Mouse (Mus musculus): ENCODE results near the gene Hcn2. TPM values are rescaled to one million over a fixed set of nuclear protein-coding genes. Genes with fewer than 3 reads are reported as not detected.

Gene Hcn2
- polyA plus RNA-seq, 1 experiment from 2014 or later, result 1.2 TPM

GRCm38 (mm10) chr10:79705951-79706350 lies 10.5 kb upstream of the Hcn2 start:
- peak overlapping the region; percentile 95 for H3K9ac ChIP-seq (ENCODE audit: low read depth, low read length)

GRCm38 (mm10) chr10:79706406-79707094 lies 9.9 kb upstream of the Hcn2 start:
- 77% methylated on average over 5 of the region's 5 CpGs for WGBS
- 0 out of 2 replicates have a peak overlapping the region, but pooled peaks have one; percentile 11 for H3K27ac ChIP-seq (ENCODE audit: low read depth, low read length)
- H3K9ac ChIP-seq (ENCODE audit: low read depth, low read length), result peak overlapping the region; percentile 95

More at GRCm38 (mm10) chr10:79705951-79706350, 10.5 kb upstream of the Hcn2 start:
- Histone ChIP-seq H3K4me1 (ENCODE audit: control insufficient read depth, insufficient read depth, low read depth, low read length) (peaks cover 29% of the 10 kb centered on the region), H3K36me3 (ENCODE audit: control insufficient read depth, insufficient read depth, low read length) (peaks cover 21% of the 10 kb centered on the region), H3K9me3 (ENCODE audit: control insufficient read depth, low read length) (no peaks in the 10 kb centered on the region), H3K27ac (ENCODE audit: low read depth, low read length) (0 out of 2 replicates have a peak overlapping the region, but pooled peaks have one; percentile 7), H3K27me3 (replicated peaks; ENCODE audit: control insufficient read depth, insufficient read depth, low read length) (no peaks in the 10 kb centered on the region), H3K4me3 (ENCODE audit: low read length) (peak overlapping the region; percentile 84), H3K4me2 (ENCODE audit: low read length) (peak overlapping the region; percentile 94)
- WGBS, result 74% methylated on average over 5 of the region's 5 CpGs
- no peak for ATAC-seq

GRCm38 (mm10) chr10:79707162-79707561 lies 9.3 kb upstream of the Hcn2 start:
- no peak overlapping the region for H3K27ac ChIP-seq (ENCODE audit: low read depth, low read length)

More at GRCm38 (mm10) chr10:79706406-79707094, 9.9 kb upstream of the Hcn2 start:
- H3K4me1 ChIP-seq (ENCODE audit: control insufficient read depth, insufficient read depth, low read depth, low read length), result peaks cover 29% of the 10 kb centered on the region
- H3K9me3 ChIP-seq (ENCODE audit: control insufficient read depth, low read length), result no peaks in the 10 kb centered on the region
- no peaks in the 10 kb centered on the region for H3K27me3 ChIP-seq (replicated peaks; ENCODE audit: control insufficient read depth, insufficient read depth, low read length)
- H3K4me3 ChIP-seq (ENCODE audit: low read length), result peak overlapping the region; percentile 84
- peak overlapping the region; percentile 94 for H3K4me2 ChIP-seq (ENCODE audit: low read length)
- no peak for ATAC-seq
- H3K36me3 ChIP-seq (ENCODE audit: control insufficient read depth, insufficient read depth, low read length), result peaks cover 24% of the 10 kb centered on the region

GRCm38 (mm10) chr10:79707759-79708158 lies 8.7 kb upstream of the Hcn2 start:
- Histone ChIP-seq H3K4me2 (ENCODE audit: low read length) (peak overlapping the region; percentile 32), H3K9ac (ENCODE audit: low read depth, low read length) (no peak overlapping the region), H3K36me3 (ENCODE audit: control insufficient read depth, insufficient read depth, low read length) (peaks cover 26% of the 10 kb centered on the region), H3K27ac (ENCODE audit: low read depth, low read length) (no peak overlapping the region), H3K27me3 (replicated peaks; ENCODE audit: control insufficient read depth, insufficient read depth, low read length) (no peaks in the 10 kb centered on the region), H3K4me3 (ENCODE audit: low read length) (no peak overlapping the region), H3K4me1 (ENCODE audit: control insufficient read depth, insufficient read depth, low read depth, low read length) (peaks cover 29% of the 10 kb centered on the region), H3K9me3 (ENCODE audit: control insufficient read depth, low read length) (no peaks in the 10 kb centered on the region)
- WGBS, result 69% methylated on average over 4 of the region's 4 CpGs
- no peak for ATAC-seq

More at GRCm38 (mm10) chr10:79707162-79707561, 9.3 kb upstream of the Hcn2 start:
- no peak overlapping the region for H3K4me3 ChIP-seq (ENCODE audit: low read length)
- H3K9ac ChIP-seq (ENCODE audit: low read depth, low read length), result no peak overlapping the region
- peaks cover 29% of the 10 kb centered on the region for H3K4me1 ChIP-seq (ENCODE audit: control insufficient read depth, insufficient read depth, low read depth, low read length)
- H3K4me2 ChIP-seq (ENCODE audit: low read length), result peak overlapping the region; percentile 94
- ATAC-seq, result no peak
- H3K9me3 ChIP-seq (ENCODE audit: control insufficient read depth, low read length), result no peaks in the 10 kb centered on the region
- H3K27me3 ChIP-seq (replicated peaks; ENCODE audit: control insufficient read depth, insufficient read depth, low read length), result no peaks in the 10 kb centered on the region
- H3K36me3 ChIP-seq (ENCODE audit: control insufficient read depth, insufficient read depth, low read length), result peaks cover 26% of the 10 kb centered on the region
- WGBS, result 80% methylated on average over 1 of the region's 1 CpGs

- H3K36me3 ChIP-seq (ENCODE audit: control insufficient read depth, insufficient read depth, low read length), result peaks cover 26% of the 10 kb centered on the region
- ATAC-seq, result no peak
- 89% methylated on average over 21 of the region's 21 CpGs for WGBS
- no peaks in the 10 kb centered on the region for H3K9me3 ChIP-seq (ENCODE audit: control insufficient read depth, low read length)
- no peak overlapping the region for H3K9ac ChIP-seq (ENCODE audit: low read depth, low read length)
- no peak overlapping the region for H3K27ac ChIP-seq (ENCODE audit: low read depth, low read length)
- no peaks in the 10 kb centered on the region for H3K27me3 ChIP-seq (replicated peaks; ENCODE audit: control insufficient read depth, insufficient read depth, low read length)
- no peak overlapping the region for H3K4me2 ChIP-seq (ENCODE audit: low read length)
- H3K4me3 ChIP-seq (ENCODE audit: low read length), result no peak overlapping the region
- peaks cover 29% of the 10 kb centered on the region for H3K4me1 ChIP-seq (ENCODE audit: control insufficient read depth, insufficient read depth, low read depth, low read length)
Measured at GRCm38 (mm10) chr10:79708668-79709067, 7.8 kb upstream of the Hcn2 start.

- Histone ChIP-seq H3K4me2 (ENCODE audit: low read length) (no peak overlapping the region), H3K9me3 (ENCODE audit: control insufficient read depth, low read length) (no peaks in the 10 kb centered on the region), H3K27me3 (replicated peaks; ENCODE audit: control insufficient read depth, insufficient read depth, low read length) (no peaks in the 10 kb centered on the region), H3K27ac (ENCODE audit: low read depth, low read length) (no peak overlapping the region), H3K4me1 (ENCODE audit: control insufficient read depth, insufficient read depth, low read depth, low read length) (peaks cover 29% of the 10 kb centered on the region), H3K9ac (ENCODE audit: low read depth, low read length) (no peak overlapping the region), H3K4me3 (ENCODE audit: low read length) (no peak overlapping the region), H3K36me3 (ENCODE audit: control insufficient read depth, insufficient read depth, low read length) (peaks cover 26% of the 10 kb centered on the region)
- WGBS, result 87% methylated on average over 7 of the region's 7 CpGs
- ATAC-seq, result no peak
Measured at GRCm38 (mm10) chr10:79709307-79709706, 7.1 kb upstream of the Hcn2 start.

GRCm38 (mm10) chr10:79712029-79712428 lies 4.4 kb upstream of the Hcn2 start:
- Histone ChIP-seq H3K4me2 (ENCODE audit: low read length) (no peak overlapping the region), H3K36me3 (ENCODE audit: control insufficient read depth, insufficient read depth, low read length) (peaks cover 26% of the 10 kb centered on the region), H3K27ac (ENCODE audit: low read depth, low read length) (no peak overlapping the region), H3K9ac (ENCODE audit: low read depth, low read length) (no peak overlapping the region), H3K4me3 (ENCODE audit: low read length) (no peak overlapping the region), H3K4me1 (ENCODE audit: control insufficient read depth, insufficient read depth, low read depth, low read length) (peaks cover 13% of the 10 kb centered on the region), H3K27me3 (replicated peaks; ENCODE audit: control insufficient read depth, insufficient read depth, low read length) (peaks cover 3% of the 10 kb centered on the region; the same call in 1 of the 2 replicates), H3K9me3 (ENCODE audit: control insufficient read depth, low read length) (no peaks in the 10 kb centered on the region)
- no peak for ATAC-seq
- 81% methylated on average over 1 of the region's 1 CpGs for WGBS

- WGBS, result 18% methylated on average over 4 of the region's 6 CpGs
- H3K9ac ChIP-seq (ENCODE audit: low read depth, low read length), result no peak overlapping the region
Measured at GRCm38 (mm10) chr10:79712499-79713126, 3.8 kb upstream of the Hcn2 start.

GRCm38 (mm10) chr10:79713163-79713562 lies 3.3 kb upstream of the Hcn2 start:
- no peak overlapping the region for H3K27ac ChIP-seq (ENCODE audit: low read depth, low read length)
- peaks cover 3% of the 10 kb centered on the region for H3K27me3 ChIP-seq (replicated peaks; ENCODE audit: control insufficient read depth, insufficient read depth, low read length)
- H3K9me3 ChIP-seq (ENCODE audit: control insufficient read depth, low read length), result no peaks in the 10 kb centered on the region
- ATAC-seq, result no peak
- no peak overlapping the region for H3K4me3 ChIP-seq (ENCODE audit: low read length)
- no peak overlapping the region for H3K9ac ChIP-seq (ENCODE audit: low read depth, low read length)
- WGBS, result 44% methylated on average over 1 of the region's 1 CpGs
- peaks cover 26% of the 10 kb centered on the region for H3K36me3 ChIP-seq (ENCODE audit: control insufficient read depth, insufficient read depth, low read length)
- H3K4me1 ChIP-seq (ENCODE audit: control insufficient read depth, insufficient read depth, low read depth, low read length), result peaks cover 16% of the 10 kb centered on the region
- no peak overlapping the region for H3K4me2 ChIP-seq (ENCODE audit: low read length)

More at GRCm38 (mm10) chr10:79712499-79713126, 3.8 kb upstream of the Hcn2 start:
- peaks cover 13% of the 10 kb centered on the region for H3K4me1 ChIP-seq (ENCODE audit: control insufficient read depth, insufficient read depth, low read depth, low read length)
- H3K27me3 ChIP-seq (replicated peaks; ENCODE audit: control insufficient read depth, insufficient read depth, low read length), result peaks cover 3% of the 10 kb centered on the region; the same call in 1 of the 2 replicates
- H3K4me3 ChIP-seq (ENCODE audit: low read length), result no peak overlapping the region
- ATAC-seq, result no peak
- peaks cover 26% of the 10 kb centered on the region for H3K36me3 ChIP-seq (ENCODE audit: control insufficient read depth, insufficient read depth, low read length)
- no peak overlapping the region for H3K4me2 ChIP-seq (ENCODE audit: low read length)
- no peak overlapping the region for H3K27ac ChIP-seq (ENCODE audit: low read depth, low read length)
- no peaks in the 10 kb centered on the region for H3K9me3 ChIP-seq (ENCODE audit: control insufficient read depth, low read length)
